Mouse (Mus musculus): ENCODE measurements around the gene Ceacam16. TPM values are rescaled to one million over a fixed set of nuclear protein-coding genes. Genes with fewer than 3 reads are reported as not detected.

Gene Ceacam16
- 0.46 and 0.59 TPM in 2 replicates for polyA plus RNA-seq (2015; fragmentation: Nextera tagmentation; extraction: Ambion mirVana)

GRCm38 (mm10) chr7:19861199-19861598 lies at the start of gene Ceacam16:
Gene Ceacam16, minus strand, starts transcription at chr7:19861299.
- DNase-seq (ENCODE audit: low spot score), result no peak

DNA sequence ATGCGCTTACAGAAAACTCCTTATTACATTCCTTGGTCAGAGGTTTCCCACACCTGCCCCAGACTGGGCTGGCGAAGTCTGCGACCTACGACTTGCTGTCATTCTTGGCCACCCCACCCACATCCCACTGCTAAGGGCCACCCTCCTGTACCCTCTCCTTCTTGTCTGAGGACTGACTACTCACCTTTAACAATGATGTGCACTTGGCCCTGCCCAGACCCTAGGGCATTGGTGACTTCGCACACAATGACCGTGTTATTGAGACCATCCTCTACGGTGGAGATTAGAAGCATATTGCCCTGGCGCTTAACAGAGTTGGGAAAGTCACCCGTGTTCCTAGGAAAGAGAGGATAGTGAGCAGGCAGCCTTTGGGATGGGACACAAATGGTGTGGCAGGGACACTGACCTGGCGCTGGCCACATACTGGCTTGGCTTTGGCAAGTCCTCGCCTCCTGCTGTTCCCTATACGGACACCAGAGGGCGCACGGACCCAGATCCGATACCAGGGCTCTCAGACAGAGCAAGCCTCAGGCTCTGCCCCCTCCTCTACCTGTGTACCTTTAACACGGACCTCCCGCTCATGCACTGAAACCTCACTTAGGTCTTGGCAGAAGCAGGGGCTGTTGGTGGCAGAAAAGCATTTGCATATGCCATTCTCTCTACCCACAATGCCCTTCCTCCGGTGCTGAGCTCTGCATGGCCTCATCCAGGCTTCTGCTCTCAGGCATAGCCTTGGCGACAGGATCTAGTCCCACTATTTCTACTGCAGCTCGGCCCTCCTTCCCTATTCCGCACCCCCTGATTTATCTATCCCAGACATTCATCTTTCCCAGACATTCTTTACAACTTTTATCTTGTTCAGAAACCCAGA lies 49.6 kb upstream of the Ceacam16 start:
- peak; percentile 84 for DNase-seq (ENCODE audit: low spot score)

- peak; percentile 76 for DNase-seq (ENCODE audit: low spot score)
Observed at GRCm38 (mm10) chr7:19889881-19890280, 28.8 kb upstream of the Ceacam16 start.

- no peak for DNase-seq (ENCODE audit: low spot score)
Observed at GRCm38 (mm10) chr7:19887849-19888248, 26.8 kb upstream of the Ceacam16 start, which contains the start of gene Ceacam19. Gene Ceacam19, minus strand, starts transcription at chr7:19887965.

GRCm38 (mm10) chr7:19880754-19881153 lies 19.7 kb upstream of the Ceacam16 start:
- DNase-seq (ENCODE audit: low spot score), result no peak

- DNase-seq (ENCODE audit: low spot score), result peak; percentile 16
Observed at GRCm38 (mm10) chr7:19876781-19877425, 15.8 kb upstream of the Ceacam16 start.

DNA sequence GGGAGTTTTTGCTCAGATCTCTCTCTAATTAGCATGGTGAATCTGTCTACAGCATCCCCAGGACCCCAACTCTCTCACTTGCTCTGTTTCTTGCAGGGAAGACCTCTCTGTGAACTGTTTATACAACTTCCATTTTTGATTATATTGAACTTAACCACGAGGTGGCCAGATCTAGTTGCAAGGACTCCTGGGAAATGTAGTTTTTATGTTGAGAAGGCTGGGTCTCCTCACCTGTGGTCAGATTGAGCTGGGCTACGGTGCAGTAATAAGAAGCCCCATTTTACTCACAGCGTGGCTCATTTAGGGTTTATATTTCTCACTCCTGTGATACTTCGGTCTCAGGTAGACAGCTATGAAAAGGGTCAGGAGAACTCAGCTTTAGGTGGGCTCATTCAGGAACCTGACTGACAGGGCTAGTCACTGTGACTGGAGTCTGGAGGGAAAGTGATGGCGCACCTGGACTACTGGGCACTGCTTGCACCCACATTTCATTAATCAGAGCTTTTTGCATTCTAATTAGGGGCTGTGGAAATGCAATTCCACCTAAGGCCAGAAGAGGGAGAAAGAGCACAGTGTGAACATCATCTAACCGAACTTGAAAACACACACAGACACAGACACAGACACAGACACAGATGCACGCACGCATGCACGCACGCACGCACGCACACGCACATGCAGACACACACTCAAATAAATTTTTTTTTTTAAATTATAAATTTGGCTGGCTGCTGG lies 15.0 kb upstream of the Ceacam16 start:
- peak; percentile 64 for DNase-seq (ENCODE audit: low spot score)

DNA sequence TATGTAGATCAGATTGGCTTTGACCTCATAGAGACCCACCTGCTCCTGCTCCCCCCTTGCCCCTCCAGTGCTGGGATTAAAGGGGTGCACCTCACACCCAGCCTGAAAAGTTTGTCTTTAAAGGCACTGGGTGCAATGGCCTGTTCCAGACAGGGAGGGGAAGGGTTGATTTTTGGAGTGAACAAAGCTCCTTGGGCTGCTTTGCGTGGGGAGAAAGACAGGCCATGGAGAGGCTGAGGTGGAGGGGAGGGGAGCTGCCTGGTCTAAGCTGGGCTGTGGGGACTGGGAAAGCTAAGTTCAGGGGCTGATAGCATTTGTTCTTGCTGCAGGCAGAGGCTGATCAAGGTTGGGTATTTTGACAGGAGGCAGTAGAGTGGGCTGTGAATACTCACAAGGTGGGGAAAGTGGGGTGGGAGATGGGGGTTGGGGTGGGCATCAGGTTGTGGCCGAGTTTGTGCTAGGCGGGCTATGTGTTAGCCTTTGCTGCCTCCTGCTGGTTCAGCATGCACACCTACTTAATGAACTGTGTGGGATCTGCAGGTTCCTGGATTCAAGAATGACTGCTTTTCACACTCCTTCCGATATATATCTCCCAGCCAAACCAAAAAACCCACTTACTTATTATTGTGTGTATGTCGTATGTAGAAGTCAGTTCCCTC lies 11.0 kb upstream of the Ceacam16 start:
- peak; percentile 71 for DNase-seq (ENCODE audit: low spot score)

GRCm38 (mm10) chr7:19871137-19871621 lies 10.1 kb upstream of the Ceacam16 start:
- DNase-seq (ENCODE audit: low spot score), result peak; percentile 50

DNA sequence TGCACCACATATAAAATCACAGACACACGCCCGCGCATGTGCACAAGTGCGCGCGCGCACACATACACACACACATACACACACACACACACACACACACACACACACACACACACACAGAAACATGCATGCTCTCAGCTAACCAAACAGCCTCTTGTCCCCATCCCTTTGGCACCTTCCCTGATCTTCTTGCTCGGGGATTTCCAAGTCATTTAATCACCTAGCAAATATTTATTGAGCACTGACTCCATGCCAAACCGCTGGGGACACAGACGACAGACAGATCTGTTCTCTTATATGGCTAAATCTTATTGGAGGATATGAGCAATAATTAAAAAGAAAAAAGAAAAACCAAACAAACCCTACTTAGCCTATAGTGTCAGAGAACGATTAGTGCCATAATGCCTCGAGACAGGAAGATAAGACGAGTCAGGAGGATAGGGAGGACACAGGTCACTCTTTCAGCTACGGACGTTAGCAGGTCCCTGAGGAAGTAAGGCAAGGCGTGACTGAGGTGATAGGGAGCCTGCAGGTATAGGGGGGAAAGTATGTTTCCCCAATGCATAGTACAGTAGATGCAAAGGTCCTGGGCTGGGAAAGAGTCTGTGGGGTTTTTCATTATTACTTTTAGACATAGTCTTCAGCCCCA lies 6.8 kb upstream of the Ceacam16 start:
- DNase-seq (ENCODE audit: low spot score), result no peak

- DNase-seq (ENCODE audit: low spot score), result no peak
Observed at GRCm38 (mm10) chr7:19866490-19866889, 5.4 kb upstream of the Ceacam16 start.

GRCm38 (mm10) chr7:19865246-19866036 lies 4.3 kb upstream of the Ceacam16 start:
- no peak for DNase-seq (ENCODE audit: low spot score)

DNA sequence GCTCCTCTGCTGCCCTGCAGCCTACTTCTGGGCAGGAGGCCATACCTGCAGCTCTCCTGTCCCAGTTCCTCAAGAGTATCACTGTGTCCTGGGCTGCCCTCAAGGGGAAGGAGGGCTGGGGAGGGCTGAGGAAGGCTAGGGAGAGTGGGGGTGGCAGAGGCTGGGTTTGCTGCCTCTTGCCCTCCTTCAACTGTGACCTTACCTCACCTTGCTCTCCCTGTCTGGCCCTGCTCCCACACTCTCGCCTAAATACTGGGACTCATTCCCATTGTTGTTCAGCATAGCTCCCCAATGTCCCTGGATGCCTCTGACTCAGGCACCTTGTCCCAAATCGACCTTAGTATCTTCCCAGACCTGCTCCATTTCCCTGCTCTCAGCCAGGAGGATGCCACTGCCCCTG lies 3.1 kb upstream of the Ceacam16 start:
- DNase-seq (ENCODE audit: low spot score), result no peak

GRCm38 (mm10) chr7:19859740-19860139 lies 1.4 kb downstream of the Ceacam16 start:
- peak; percentile 50 for DNase-seq (ENCODE audit: low spot score)

DNA sequence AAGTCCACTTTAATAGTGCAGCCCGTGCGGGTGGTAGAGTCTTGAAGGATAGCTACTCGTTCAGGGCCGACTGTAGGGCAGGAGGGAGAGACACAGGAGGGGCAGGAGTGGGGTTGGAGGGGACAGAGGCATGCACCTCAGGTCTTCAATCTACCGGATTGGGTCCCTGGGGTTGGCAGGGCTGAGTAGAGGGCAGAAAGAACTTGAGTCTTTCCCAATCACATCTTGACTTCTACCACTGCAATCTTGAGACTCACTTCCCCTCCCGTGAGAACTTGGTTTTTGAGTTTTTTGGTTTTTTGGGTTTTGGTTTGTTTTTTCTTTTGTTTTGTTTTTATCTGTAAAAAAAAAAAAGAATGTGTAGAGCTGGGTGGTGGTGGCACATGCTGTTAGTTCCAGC lies 4.8 kb downstream of the Ceacam16 start:
- DNase-seq (ENCODE audit: low spot score), result no peak

DNA sequence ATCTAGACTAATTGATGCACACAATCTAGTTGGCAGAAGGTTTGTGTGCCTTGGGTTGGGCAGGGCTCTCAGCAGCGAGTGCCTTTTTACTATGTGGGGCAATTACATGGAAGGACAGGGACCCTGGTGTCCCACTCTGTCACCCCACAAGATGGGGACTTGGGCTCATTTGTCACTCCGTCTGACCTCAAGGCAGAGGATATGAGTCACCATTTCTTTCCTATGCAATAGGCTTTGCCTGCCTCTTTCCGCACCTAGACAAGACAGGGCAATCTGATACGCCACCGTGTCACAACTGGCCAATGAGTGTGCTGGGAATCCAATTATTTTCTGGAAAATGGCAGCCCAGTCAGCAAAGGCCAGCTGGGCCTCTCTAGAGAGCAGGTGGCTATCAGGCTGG lies 5.4 kb downstream of the Ceacam16 start:
- no peak for DNase-seq (ENCODE audit: low spot score)

DNA sequence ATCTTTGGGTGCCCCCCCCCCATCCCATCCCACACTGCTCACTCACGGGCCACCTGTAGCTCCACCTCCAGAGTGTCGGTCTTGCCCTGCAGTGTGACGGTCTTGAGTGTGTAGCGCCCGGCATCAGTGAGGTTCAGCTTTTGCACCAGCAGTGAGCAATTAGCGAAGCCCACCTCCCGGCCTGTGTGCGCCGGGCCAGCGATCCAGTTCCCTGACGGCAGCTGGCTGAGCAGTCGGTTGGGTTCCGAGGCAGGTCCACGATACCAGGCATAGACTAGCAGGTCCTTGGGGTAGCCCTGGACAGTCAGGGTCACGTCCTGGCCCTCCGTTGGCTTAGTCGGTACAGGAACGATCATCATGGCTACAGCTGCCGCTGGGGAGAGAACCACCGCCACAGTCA lies 7.6 kb downstream of the Ceacam16 start:
- no peak for DNase-seq (ENCODE audit: low spot score)

- DNase-seq (ENCODE audit: low spot score), result peak; percentile 65
Observed at GRCm38 (mm10) chr7:19851858-19852570, 9.1 kb downstream of the Ceacam16 start, which contains the start of gene Gm19345. Gene Gm19345, plus strand, starts transcription at chr7:19852003.

Measured in thymus, postnatal 0 days (tissue).